In the genomic region with DNA sequence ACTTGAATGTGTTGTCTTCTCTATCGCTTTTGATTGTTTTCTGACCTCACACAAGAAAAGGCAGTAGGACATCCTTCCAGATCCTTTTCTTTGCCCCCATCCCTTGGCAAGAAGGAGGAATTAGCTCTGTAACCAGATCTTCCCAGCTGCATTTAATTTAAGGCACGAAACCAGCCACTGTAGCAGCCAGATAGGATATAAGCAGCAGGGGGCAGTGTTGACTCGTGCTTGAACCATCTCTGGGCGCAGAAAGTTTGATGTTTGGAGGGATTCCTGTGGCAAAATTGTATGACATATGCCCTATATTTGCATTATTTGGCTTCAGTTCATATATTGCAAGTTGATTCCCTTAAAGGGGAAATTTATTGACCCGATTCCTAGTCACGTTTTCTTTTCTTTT, we compare ENCODE assay signal across 8 mouse cellular contexts. TPM values are rescaled to one million over a fixed set of nuclear protein-coding genes. Genes with fewer than 3 reads are reported as not detected.
DNase-seq lines count a peak whose midpoint lies in the region; ATAC-seq and TF ChIP-seq lines count a peak whose summit lies in the region.

No protein-coding gene starts in this region.

- H3K27me3 ChIP-seq in hindbrain, embryonic 14.5 days (ENCODE audit: control insufficient read depth, insufficient read depth, low read length): no peaks in the 10 kb centered on the region
- peaks cover 6% of the 10 kb centered on the region; the same call in 1 of the 2 replicates for H3K27me3 ChIP-seq in lung, postnatal 0 days (replicated peaks; ENCODE audit: insufficient read depth, low read length)

- peaks cover 2% of the 10 kb centered on the region; the same call in 1 of the 2 replicates for H3K36me3 ChIP-seq in hindbrain, embryonic 14.5 days (replicated peaks; ENCODE audit: control insufficient read depth, insufficient read depth)
- no peaks in the 10 kb centered on the region for H3K36me3 ChIP-seq in lung, postnatal 0 days (ENCODE audit: insufficient read depth, low read length)

- DNase-seq in Muller cell, postnatal 12 days (ENCODE audit: inconsistent ontology term): peak; percentile 77
- DNase-seq in cerebellum, postnatal 14 days: peak; percentile 90 to 91
- peak; percentile 86 to 90 for DNase-seq in frontal cortex, postnatal 36 days (ENCODE audit: low spot score in 2 of 2)
- peak; percentile 98 for DNase-seq in hindbrain, embryonic 14.5 days (ENCODE audit: low spot score)
- peak; percentile 84 to 93 for DNase-seq in layer of hippocampus, postnatal 14 days (ENCODE audit: low spot score in 2 of 2)
- peak; percentile 91 for DNase-seq in lung, postnatal 0 days (ENCODE audit: low spot score)
- peak; percentile 66 for DNase-seq in ovary, postnatal 36 days (ENCODE audit: low spot score)
- peak; percentile 56 to 64 for DNase-seq in thymus, postnatal 36 days

- H3K9me3 ChIP-seq in hindbrain, embryonic 14.5 days (ENCODE audit: control insufficient read depth, low read length): no peaks in the 10 kb centered on the region
- H3K9me3 ChIP-seq in lung, postnatal 0 days (ENCODE audit: low read length): no peaks in the 10 kb centered on the region

- H3K9ac ChIP-seq in hindbrain, embryonic 14.5 days: peak overlapping the region; percentile 79
- H3K9ac ChIP-seq in lung, postnatal 0 days (replicated peaks; ENCODE audit: low read depth): no peak overlapping the region

- peaks cover 15% of the 10 kb centered on the region for H3K4me1 ChIP-seq in hindbrain, embryonic 14.5 days (replicated peaks; ENCODE audit: control insufficient read depth, insufficient read depth, low read length)
- H3K4me1 ChIP-seq in lung, postnatal 0 days (ENCODE audit: insufficient read depth, low read depth, low read length): peaks cover 10% of the 10 kb centered on the region; the same call in 1 of the 2 replicates

- no peak for TF ChIP-seq EP300 in lung, postnatal 0 days (IDR thresholded peaks at IDR 0.05)

- peak; percentile 32 for ATAC-seq in hindbrain, embryonic 14.5 days (ENCODE audit: low FRiP score)
- ATAC-seq in lung, postnatal 0 days: no peak

- H3K27ac ChIP-seq in hindbrain, embryonic 14.5 days: peak overlapping the region; percentile 93
- no peak overlapping the region for H3K27ac ChIP-seq in lung, postnatal 0 days (ENCODE audit: low read length)

- H3K4me2 ChIP-seq in hindbrain, embryonic 14.5 days (replicated peaks): peak overlapping the region; percentile 87
- H3K4me2 ChIP-seq in lung, postnatal 0 days (replicated peaks; ENCODE audit: low read depth, low read length): peak overlapping the region; percentile 90

- TF ChIP-seq CTCF in lung, postnatal 0 days (IDR thresholded peaks at IDR 0.05): peak; percentile 92

- H3K4me3 ChIP-seq in hindbrain, embryonic 14.5 days (replicated peaks; ENCODE audit: low read length): peak overlapping the region; percentile 77
- peak overlapping the region; percentile 86 for H3K4me3 ChIP-seq in lung, postnatal 0 days (ENCODE audit: low read depth, low read length)

- WGBS in hindbrain, embryonic 14.5 days: 1% methylated on average over 6 of the region's 6 CpGs
- under 1% methylated on average over 6 of the region's 6 CpGs for WGBS in lung, postnatal 0 days

RNA-seq across cellular contexts. Expression of gene Fat4, which starts 2.5 kb away (rescaled TPM):
- polyA plus RNA-seq in hindbrain, embryonic 14.5 days (2014; fragmentation: Nextera tagmentation; extraction: Ambion mirVana): 15.8 and 18.2 TPM in 2 replicates
- 10 to 100 TPM; 33.2 to 33.3 TPM for total RNA-seq in layer of hippocampus, postnatal 14 days (2021)
- polyA plus RNA-seq in lung, postnatal 0 days (2015; fragmentation: Nextera tagmentation; extraction: Ambion mirVana): 3.3 and 3.5 TPM in 2 replicates
